Mouse (Mus musculus) intestine, embryonic 14.5 days (tissue): Measurements from ENCODE around the gene Abl2. TPM values are rescaled to one million over a fixed set of nuclear protein-coding genes. Genes with fewer than 3 reads are reported as not detected.

Experiments
- ATAC-seq: fragments of 200-750 bp; cut with Nextera tagmentation; replicated peaks from 2 replicates; pipeline ENCODE4 v1.8.0; 2017; ENCODE audit warnings: low read depth, moderate number of reproducible peaks, moderate TSS enrichment, moderate library complexity; ENCODE audit not compliant: low FRiP score, low TSS enrichment
- DNase-seq: peaks from one replicate; pipeline ENCODE4 v3.0.0-alpha.2; 2018; ENCODE audit warnings: low spot score
- H3K27ac ChIP-seq: fragments of 300-500 bp; sonication (generic); 2 replicates; pipeline ENCODE4 v1.5.1; 2014; ENCODE audit warnings: low read depth, mild to moderate bottlenecking, control low read depth
- H3K27me3 ChIP-seq: fragments of 300-500 bp; sonication (generic); replicated peaks from 2 replicates; pipeline ENCODE4 v1.6.1; 2014; ENCODE audit warnings: low read length, control low read depth; ENCODE audit not compliant: control insufficient read depth, insufficient read depth
- H3K36me3 ChIP-seq: fragments of 300-500 bp; sonication (generic); 2 replicates; pipeline ENCODE4 v1.6.1; 2014; ENCODE audit warnings: low read length, control low read depth; ENCODE audit not compliant: control insufficient read depth, insufficient read depth
- H3K4me1 ChIP-seq: fragments of 300-500 bp; sonication (generic); replicated peaks from 2 replicates; pipeline ENCODE4 v1.6.1; 2014; ENCODE audit warnings: low read length, control low read depth, mixed read lengths; ENCODE audit not compliant: control insufficient read depth, insufficient read depth
- H3K4me2 ChIP-seq: fragments of 300-500 bp; sonication (generic); 2 replicates; pipeline ENCODE4 v1.6.1; 2014; ENCODE audit warnings: low read length
- H3K4me3 ChIP-seq: fragments of 300-500 bp; sonication (generic); 2 replicates; pipeline ENCODE4 v1.5.1; 2014; ENCODE audit warnings: low read depth, low read length, control low read depth, mixed read lengths
- H3K9ac ChIP-seq: fragments of 300-500 bp; sonication (generic); 2 replicates; pipeline ENCODE4 v1.6.1; 2014; ENCODE audit warnings: mild to moderate bottlenecking, low read length
- H3K9me3 ChIP-seq: fragments of 300-500 bp; sonication (generic); 2 replicates; pipeline ENCODE4 v1.6.1; 2016; ENCODE audit warnings: low read length, control low read depth; ENCODE audit not compliant: control insufficient read depth
- WGBS: fragments of 180-500 bp; shearing (Covaris S2); extraction: QIAGEN DNeasy Blood & Tissue Kit; methylation state at CpG from one replicate; pipeline ENCODE4 v1.1.7; 2014; 5-methylcytosine and 5-hydroxymethylcytosine counted together
- polyA plus RNA-seq: library from polyadenylated mRNA; unstranded; fragments of >200 nt; fragmentation: Nextera tagmentation; extraction: Ambion mirVana; gene quantifications from 2 replicates; pipeline ENCODE4 v1.2.1, GENCODE M21; 2014

The Abl2 gene
- polyA plus RNA-seq, 1 experiment from 2014 or later = 4.7 TPM

GRCm38 (mm10) chr1:156645971-156646370, 87.4 kb downstream of the Abl2 start:
- Histone ChIP-seq H3K27ac (no peak overlapping the region), H3K9me3 (no peaks in the 10 kb centered on the region), H3K36me3 (peaks cover 43% of the 10 kb centered on the region), H3K9ac (no peak overlapping the region), H3K4me3 (no peak overlapping the region), H3K4me2 (no peak overlapping the region), H3K4me1 (no peaks in the 10 kb centered on the region), H3K27me3 (no peaks in the 10 kb centered on the region)
- WGBS = 91% methylated on average over 4 of the region's 4 CpGs
- DNase-seq = no peak
- no peak for ATAC-seq

DNA sequence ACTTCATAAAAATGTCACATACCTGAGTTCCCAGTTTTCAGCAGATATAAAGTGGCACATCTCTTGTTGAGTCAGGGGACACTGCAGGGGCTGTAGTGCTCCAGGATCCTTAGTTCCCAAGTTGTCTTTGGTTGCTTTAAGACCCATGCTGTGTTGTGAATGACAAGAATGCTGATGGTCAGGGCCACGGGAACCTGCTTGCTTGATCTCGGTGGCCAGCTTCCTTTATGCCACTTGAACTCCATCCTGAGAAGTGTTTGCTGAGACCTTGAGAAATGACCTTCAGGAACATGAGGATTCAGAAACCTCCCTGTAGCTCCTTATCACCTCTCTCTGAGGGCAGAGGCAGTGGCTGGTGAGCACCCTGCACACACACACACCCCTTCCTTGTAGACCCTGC, 90.1 kb downstream of the Abl2 start:
- Histone ChIP-seq H3K27me3 (no peaks in the 10 kb centered on the region), H3K4me2 (no peak overlapping the region), H3K27ac (no peak overlapping the region), H3K9me3 (no peaks in the 10 kb centered on the region), H3K4me3 (no peak overlapping the region), H3K4me1 (no peaks in the 10 kb centered on the region), H3K9ac (no peak overlapping the region), H3K36me3 (peaks cover 17% of the 10 kb centered on the region; the same call in 1 of the 2 replicates)
- 45% methylated on average over 2 of the region's 2 CpGs for WGBS
- ATAC-seq (no peak), DNase-seq (no peak)

- no peak for DNase-seq
- H3K36me3 ChIP-seq = peaks cover 12% of the 10 kb centered on the region; the same call in 1 of the 2 replicates
- no peak overlapping the region for H3K9ac ChIP-seq
- no peak overlapping the region for H3K4me3 ChIP-seq
- no peak overlapping the region for H3K4me2 ChIP-seq
- no peaks in the 10 kb centered on the region for H3K4me1 ChIP-seq
- H3K27ac ChIP-seq = no peak overlapping the region
- ATAC-seq = no peak
- no peaks in the 10 kb centered on the region for H3K9me3 ChIP-seq
- WGBS = 89% methylated on average over 9 of the region's 9 CpGs
- H3K27me3 ChIP-seq = no peaks in the 10 kb centered on the region
Observed at GRCm38 (mm10) chr1:156650631-156651030, 92.0 kb downstream of the Abl2 start.

GRCm38 (mm10) chr1:156652189-156652822, 93.7 kb downstream of the Abl2 start:
- Histone ChIP-seq H3K4me2 (no peak overlapping the region), H3K27ac (no peak overlapping the region), H3K4me1 (no peaks in the 10 kb centered on the region), H3K36me3 (0 out of 2 replicates have a peak, but pooled peaks cover 6% of the 10 kb centered on the region), H3K9ac (no peak overlapping the region), H3K4me3 (no peak overlapping the region), H3K9me3 (no peaks in the 10 kb centered on the region), H3K27me3 (no peaks in the 10 kb centered on the region)
- ATAC-seq (no peak), DNase-seq (no peak)
- 61% methylated on average over 6 of the region's 6 CpGs for WGBS

DNA sequence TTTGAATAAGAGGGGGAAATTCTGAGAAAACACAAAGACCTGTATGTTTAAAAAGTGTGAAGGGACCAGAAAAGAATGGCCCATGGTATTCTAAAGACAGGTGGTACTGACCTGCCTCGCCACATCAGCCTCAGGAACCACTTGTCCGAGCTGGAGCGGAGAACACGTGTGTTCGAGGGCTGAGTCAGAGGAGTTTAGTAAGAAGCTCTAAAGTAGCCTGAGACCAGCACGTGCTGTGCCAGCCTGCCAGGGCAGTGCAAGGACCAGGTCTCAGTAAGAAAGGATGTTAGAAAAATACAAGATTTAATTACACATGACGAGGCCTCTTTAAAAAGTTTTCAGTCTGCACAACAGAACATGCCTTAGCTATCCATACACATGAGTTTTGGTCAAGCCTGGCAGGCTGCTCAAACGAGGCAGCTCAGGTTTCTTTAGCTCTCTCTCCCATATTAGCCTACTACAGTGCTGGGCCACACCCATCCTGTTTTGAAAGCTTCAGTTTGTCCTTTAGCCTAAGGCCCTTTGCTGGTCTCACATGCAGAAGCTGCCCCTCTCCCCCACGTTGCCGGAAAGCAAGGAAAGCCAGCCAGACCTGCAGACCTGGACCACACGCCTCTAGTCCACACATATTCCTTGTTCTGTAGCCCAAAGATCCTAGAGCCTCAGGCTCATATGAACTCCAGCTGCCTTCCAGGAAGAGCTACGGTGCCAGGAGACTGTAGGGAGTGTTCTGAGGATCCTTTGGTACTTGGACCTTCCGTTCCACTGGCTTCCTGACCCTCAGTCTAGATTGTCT, 96.3 kb downstream of the Abl2 start:
- H3K9me3 ChIP-seq = no peaks in the 10 kb centered on the region
- no peak overlapping the region for H3K4me2 ChIP-seq
- WGBS = 75% methylated on average over 13 of the region's 13 CpGs
- no peaks in the 10 kb centered on the region for H3K36me3 ChIP-seq
- H3K27ac ChIP-seq = no peak overlapping the region
- DNase-seq = no peak
- H3K27me3 ChIP-seq = no peaks in the 10 kb centered on the region
- no peaks in the 10 kb centered on the region for H3K4me1 ChIP-seq
- ATAC-seq = no peak
- no peak overlapping the region for H3K9ac ChIP-seq
- H3K4me3 ChIP-seq = no peak overlapping the region

GRCm38 (mm10) chr1:156657523-156657922, 98.9 kb downstream of the Abl2 start:
- WGBS = 87% methylated on average over 4 of the region's 4 CpGs
- Histone ChIP-seq H3K9me3 (no peaks in the 10 kb centered on the region), H3K27ac (no peak overlapping the region), H3K36me3 (no peaks in the 10 kb centered on the region), H3K9ac (no peak overlapping the region), H3K4me1 (no peaks in the 10 kb centered on the region), H3K4me2 (no peak overlapping the region), H3K27me3 (no peaks in the 10 kb centered on the region), H3K4me3 (no peak overlapping the region)
- DNase-seq (no peak), ATAC-seq (no peak)

DNA sequence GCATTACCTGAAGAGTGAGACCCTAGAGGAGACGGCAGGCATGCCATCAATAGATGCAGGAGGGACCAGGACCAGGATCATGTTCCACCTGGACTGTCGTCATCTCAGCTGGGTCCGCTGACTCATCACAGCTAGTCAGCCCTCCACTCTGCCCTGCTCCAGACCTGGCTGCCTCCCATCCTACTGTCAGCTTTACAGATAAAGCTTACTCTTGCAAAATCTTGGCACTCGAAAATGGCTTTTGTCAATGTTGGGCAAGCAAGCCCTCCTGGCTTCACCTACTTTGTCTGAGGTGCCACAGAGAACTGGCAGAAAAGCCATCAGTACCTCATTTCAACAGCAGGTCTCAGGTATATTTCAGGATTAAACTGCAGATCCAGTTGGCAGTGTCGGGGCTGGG, 100.1 kb downstream of the Abl2 start:
- WGBS = 81% methylated on average over 5 of the region's 5 CpGs
- no peaks in the 10 kb centered on the region for H3K36me3 ChIP-seq
- no peak for DNase-seq
- ATAC-seq = no peak
- H3K4me1 ChIP-seq = no peaks in the 10 kb centered on the region
- H3K27me3 ChIP-seq = no peaks in the 10 kb centered on the region
- H3K9me3 ChIP-seq = no peaks in the 10 kb centered on the region
- H3K4me3 ChIP-seq = no peak overlapping the region
- no peak overlapping the region for H3K4me2 ChIP-seq
- H3K9ac ChIP-seq = no peak overlapping the region
- no peak overlapping the region for H3K27ac ChIP-seq

DNA sequence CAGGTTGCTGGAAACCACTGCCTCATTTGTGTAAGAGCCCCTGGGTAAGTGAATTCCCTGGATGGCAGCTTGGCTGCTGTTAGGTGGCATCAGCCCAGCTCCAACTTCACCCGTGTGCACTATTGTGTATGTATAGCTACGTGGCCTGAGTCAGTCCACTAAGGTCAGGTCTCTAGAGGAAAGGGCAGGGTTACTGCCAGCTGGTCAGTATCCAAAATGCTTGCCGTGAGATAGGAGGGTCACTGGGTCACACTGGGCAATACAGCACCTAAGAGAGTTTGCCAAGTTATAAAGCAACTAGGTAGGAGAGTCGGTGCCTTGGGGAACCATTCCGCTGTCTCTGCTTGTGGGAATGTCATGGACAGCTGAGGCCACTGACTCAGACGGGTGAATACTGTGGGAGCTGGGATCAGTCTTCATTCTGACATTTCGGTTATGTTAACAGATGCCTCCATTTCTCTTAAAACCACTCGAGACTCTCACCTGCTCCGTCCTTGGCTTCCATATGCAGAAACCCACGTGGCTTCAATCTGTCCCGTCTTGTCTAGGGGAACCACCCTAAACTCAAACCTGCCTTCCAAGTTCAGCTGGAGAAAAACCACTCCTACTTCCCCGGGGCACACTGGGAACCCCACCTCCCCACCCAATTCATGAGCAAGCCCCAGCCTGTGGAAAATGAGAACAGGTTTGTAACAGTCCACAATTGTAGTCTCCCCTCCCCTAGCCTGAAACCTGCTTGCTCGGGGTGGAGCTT, 101.5 kb downstream of the Abl2 start:
- H3K4me3 ChIP-seq = no peak overlapping the region
- no peak overlapping the region for H3K4me2 ChIP-seq
- H3K4me1 ChIP-seq = no peaks in the 10 kb centered on the region
- no peak overlapping the region for H3K9ac ChIP-seq
- no peaks in the 10 kb centered on the region for H3K9me3 ChIP-seq
- ATAC-seq = 0 out of 2 replicates have a peak, but pooled peaks have one; percentile 20
- DNase-seq = no peak
- H3K27me3 ChIP-seq = no peaks in the 10 kb centered on the region
- WGBS = 77% methylated on average over 13 of the region's 13 CpGs
- no peaks in the 10 kb centered on the region for H3K36me3 ChIP-seq
- no peak overlapping the region for H3K27ac ChIP-seq
